Mouse (Mus musculus) limb, embryonic 12.5 days (tissue): ENCODE measurements around the gene Sapcd2. TPM values are rescaled to one million over a fixed set of nuclear protein-coding genes. Genes with fewer than 3 reads are reported as not detected.

Experiments
- ATAC-seq: fragments of 200-750 bp; cut with Nextera tagmentation; 2 replicates; pipeline ENCODE4 v1.8.0; 2017; ENCODE audit warnings: low read depth, moderate TSS enrichment; ENCODE audit not compliant: insufficient number of reproducible peaks, insufficient read depth, low FRiP score, low TSS enrichment
- H3K27ac ChIP-seq: fragments of 300-500 bp; sonication (generic); 2 replicates; pipeline ENCODE4 v1.5.1; 2016; ENCODE audit warnings: mild to moderate bottlenecking, moderate library complexity
- H3K27me3 ChIP-seq: fragments of 300-500 bp; sonication (generic); 2 replicates; pipeline ENCODE4 v1.6.1; 2016; ENCODE audit warnings: mild to moderate bottlenecking, moderate library complexity
- H3K36me3 ChIP-seq: fragments of 300-500 bp; sonication (generic); 2 replicates; pipeline ENCODE4 v1.6.1; 2016; ENCODE audit warnings: mild to moderate bottlenecking, moderate library complexity
- H3K4me1 ChIP-seq: fragments of 300-500 bp; sonication (generic); replicated peaks from 2 replicates; pipeline ENCODE4 v1.6.1; 2016
- H3K4me2 ChIP-seq: fragments of 300-500 bp; sonication (generic); 2 replicates; pipeline ENCODE4 v1.6.1; 2016; ENCODE audit warnings: mild to moderate bottlenecking, moderate library complexity
- H3K4me3 ChIP-seq: fragments of 300-500 bp; sonication (generic); replicated peaks from 2 replicates; pipeline ENCODE4 v1.5.1; 2016; ENCODE audit warnings: mild to moderate bottlenecking
- H3K9ac ChIP-seq: fragments of 300-500 bp; sonication (generic); replicated peaks from 2 replicates; pipeline ENCODE4 v1.6.1; 2016; ENCODE audit warnings: mild to moderate bottlenecking, moderate library complexity
- H3K9me3 ChIP-seq: fragments of 300-500 bp; sonication (generic); 2 replicates; pipeline ENCODE4 v1.6.1; 2016; ENCODE audit warnings: mild to moderate bottlenecking, moderate library complexity
- WGBS: fragments of 180-500 bp; shearing (Covaris S2); methylation state at CpG from one replicate; pipeline ENCODE4 v1.1.7; 2016; 5-methylcytosine and 5-hydroxymethylcytosine counted together
- polyA plus RNA-seq: library from polyadenylated mRNA; unstranded; fragments of >200 nt; fragmentation: Nextera tagmentation; extraction: Ambion mirVana; gene quantifications from 2 replicates; pipeline ENCODE4 v1.2.1, GENCODE M21; 2016

Sapcd2 gene
- polyA plus RNA-seq, 1 experiment from 2014 or later = 69.0 TPM

DNA sequence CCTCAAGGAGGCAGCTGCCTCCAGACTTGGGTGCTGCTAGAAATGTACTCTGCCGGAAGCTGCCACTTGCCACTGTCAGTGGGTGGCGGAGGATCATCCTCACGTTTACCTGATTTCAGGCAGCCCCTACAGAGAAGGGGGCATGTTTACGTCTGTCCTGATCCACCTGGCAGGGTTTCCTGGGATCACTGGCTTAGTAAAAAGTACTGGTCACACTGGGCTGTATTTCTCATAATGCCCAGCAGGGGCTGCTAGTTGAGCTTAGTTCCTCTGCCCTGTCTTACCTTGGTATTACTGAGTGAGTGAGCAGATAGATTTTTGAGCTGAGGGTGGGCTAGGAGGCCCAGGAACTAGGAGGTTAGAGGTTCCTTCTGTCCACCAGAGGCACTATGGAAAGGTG is 4.5 kb downstream of the Sapcd2 start:
- Histone ChIP-seq H3K4me3 (no peak overlapping the region), H3K27me3 (no peaks in the 10 kb centered on the region), H3K4me1 (peaks cover 27% of the 10 kb centered on the region), H3K9me3 (no peaks in the 10 kb centered on the region), H3K4me2 (no peak overlapping the region), H3K27ac (no peak overlapping the region), H3K36me3 (peaks cover 44% of the 10 kb centered on the region), H3K9ac (no peak overlapping the region)
- 71% methylated on average over 4 of the region's 4 CpGs for WGBS
- no peak for ATAC-seq

DNA sequence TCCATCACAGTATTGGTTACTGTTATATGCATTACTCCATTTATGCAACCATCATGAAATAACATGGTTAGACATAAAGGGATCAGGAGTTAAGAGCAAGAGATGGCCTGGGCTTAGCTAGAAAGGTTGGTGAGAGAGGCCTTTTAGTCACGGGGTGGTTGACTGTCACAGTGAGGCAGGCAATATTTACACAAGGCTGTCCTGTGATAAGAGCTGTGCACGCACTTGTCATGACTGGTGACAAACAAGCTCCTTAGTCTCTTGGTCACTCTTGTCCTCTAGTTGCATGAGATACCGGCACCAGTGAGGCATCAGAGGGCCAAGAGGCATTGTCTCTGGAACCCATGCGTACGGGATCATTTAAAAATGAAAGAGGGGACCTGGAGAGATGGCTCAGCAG is 12.4 kb downstream of the Sapcd2 start:
- no peaks in the 10 kb centered on the region for H3K9me3 ChIP-seq
- H3K4me1 ChIP-seq = no peaks in the 10 kb centered on the region
- no peak overlapping the region for H3K9ac ChIP-seq
- no peak overlapping the region for H3K27ac ChIP-seq
- 0 out of 2 replicates have a peak, but pooled peaks cover 4% of the 10 kb centered on the region for H3K27me3 ChIP-seq
- no peaks in the 10 kb centered on the region for H3K36me3 ChIP-seq
- H3K4me3 ChIP-seq = no peak overlapping the region
- H3K4me2 ChIP-seq = no peak overlapping the region
- WGBS = 81% methylated on average over 5 of the region's 5 CpGs
- no peak for ATAC-seq

- Histone ChIP-seq H3K36me3 (no peaks in the 10 kb centered on the region), H3K4me1 (peaks cover 12% of the 10 kb centered on the region), H3K4me2 (no peak overlapping the region), H3K9ac (no peak overlapping the region), H3K27me3 (peaks cover 41% of the 10 kb centered on the region), H3K9me3 (no peaks in the 10 kb centered on the region), H3K27ac (no peak overlapping the region), H3K4me3 (no peak overlapping the region)
- ATAC-seq = no peak
- 71% methylated on average over 5 of the region's 5 CpGs for WGBS
Measured at GRCm38 (mm10) chr2:25391266-25391665, 19.1 kb downstream of the Sapcd2 start.

DNA sequence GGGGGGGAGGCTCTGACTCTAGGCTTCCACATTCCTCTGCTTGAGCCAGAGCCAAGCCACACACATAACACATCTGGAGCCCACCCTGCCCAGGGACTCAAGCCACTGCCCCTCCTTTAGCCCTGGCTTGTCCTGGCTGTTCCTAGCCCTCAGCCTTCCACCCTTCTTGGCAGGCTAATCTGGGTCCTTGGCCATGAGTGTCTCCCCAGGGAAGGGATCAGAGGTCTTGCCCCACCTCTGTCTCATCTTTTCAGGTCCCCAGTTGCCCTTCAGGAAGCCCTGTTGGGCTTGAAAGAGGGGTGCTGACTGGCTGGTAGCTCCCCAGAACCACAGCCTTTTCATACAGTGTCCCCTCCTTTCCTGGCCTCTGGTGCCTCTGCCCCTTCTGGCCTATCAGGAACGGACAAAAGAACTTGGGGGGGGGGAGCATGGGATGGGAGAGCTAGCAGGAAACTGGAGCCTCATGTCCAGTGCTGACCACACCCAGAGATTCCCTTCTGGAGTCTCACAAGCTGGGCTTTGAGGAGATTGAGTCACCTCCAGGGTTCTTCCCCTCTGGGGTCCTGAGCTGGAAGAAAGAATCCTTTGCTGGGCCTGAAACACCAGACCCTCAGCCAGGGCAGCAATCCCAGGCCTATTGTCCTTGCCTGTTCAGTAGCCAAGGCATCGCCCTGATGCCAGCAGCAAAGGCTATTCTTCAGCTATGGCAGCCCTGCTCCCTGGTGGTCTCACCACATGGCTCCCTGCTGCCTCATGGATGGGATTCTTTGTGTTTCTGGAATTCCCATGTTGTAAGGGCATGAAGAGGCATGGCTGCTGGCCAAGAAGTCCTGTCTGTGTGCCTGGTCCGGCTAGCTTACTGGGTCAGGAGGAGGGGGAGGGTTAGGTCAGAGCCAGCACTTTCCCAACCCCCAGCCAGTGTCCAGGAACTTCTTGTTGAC is 22.4 kb downstream of the Sapcd2 start:
- 40% methylated on average over 3 of the region's 3 CpGs for WGBS
- Histone ChIP-seq H3K4me2 (no peak overlapping the region), H3K36me3 (no peaks in the 10 kb centered on the region), H3K4me3 (no peak overlapping the region), H3K27me3 (peaks cover 74% of the 10 kb centered on the region), H3K27ac (no peak overlapping the region), H3K9ac (no peak overlapping the region), H3K9me3 (no peaks in the 10 kb centered on the region), H3K4me1 (peaks cover 12% of the 10 kb centered on the region)
- no peak for ATAC-seq

GRCm38 (mm10) chr2:25395721-25396596 is 23.8 kb downstream of the Sapcd2 start, which contains the start of gene Entpd2:
Gene Entpd2, plus strand, starts transcription at chr2:25395874.
- Histone ChIP-seq H3K36me3 (no peaks in the 10 kb centered on the region), H3K9ac (no peak within 1 kb of the TSS; the same call in 1 of the 2 replicates), H3K4me3 (peak within 1 kb of the TSS; percentile 34), H3K27ac (no peak within 1 kb of the TSS), H3K9me3 (no peaks in the 10 kb centered on the region), H3K27me3 (peaks cover 88% of the 10 kb centered on the region), H3K4me1 (peaks cover 16% of the 10 kb centered on the region), H3K4me2 (peak within 1 kb of the TSS; percentile 59)
- 2% methylated on average over 57 of the region's 57 CpGs for WGBS
- no peak for ATAC-seq

DNA sequence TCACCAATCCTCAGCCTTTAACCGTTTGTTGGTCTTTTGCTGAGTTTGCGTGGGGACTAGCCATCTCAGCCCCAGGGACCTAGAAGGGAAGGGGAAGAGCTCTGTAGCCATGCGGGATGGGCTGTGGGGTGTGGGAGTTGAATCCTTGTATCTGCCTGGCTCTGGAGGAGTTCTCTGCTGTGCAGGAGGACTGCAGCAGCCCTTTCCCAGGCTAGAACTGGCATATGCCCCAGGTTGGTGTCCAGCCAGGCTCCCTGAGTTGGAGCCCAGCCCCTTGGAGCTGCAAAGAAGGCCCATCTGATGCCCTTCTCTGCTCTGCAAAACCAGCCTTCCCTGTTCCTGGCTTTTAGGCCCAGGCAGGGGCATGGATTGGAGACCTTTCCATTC is 24.5 kb downstream of the Sapcd2 start:
- H3K9ac ChIP-seq = no peak overlapping the region
- peak overlapping the region; percentile 59; the same call in 1 of the 2 replicates for H3K4me2 ChIP-seq
- H3K27ac ChIP-seq = no peak overlapping the region
- H3K4me3 ChIP-seq = no peak overlapping the region
- H3K27me3 ChIP-seq = peaks cover 92% of the 10 kb centered on the region
- no peaks in the 10 kb centered on the region for H3K36me3 ChIP-seq
- no peaks in the 10 kb centered on the region for H3K9me3 ChIP-seq
- peaks cover 16% of the 10 kb centered on the region for H3K4me1 ChIP-seq
- ATAC-seq = no peak
- 33% methylated on average over 3 of the region's 3 CpGs for WGBS

DNA sequence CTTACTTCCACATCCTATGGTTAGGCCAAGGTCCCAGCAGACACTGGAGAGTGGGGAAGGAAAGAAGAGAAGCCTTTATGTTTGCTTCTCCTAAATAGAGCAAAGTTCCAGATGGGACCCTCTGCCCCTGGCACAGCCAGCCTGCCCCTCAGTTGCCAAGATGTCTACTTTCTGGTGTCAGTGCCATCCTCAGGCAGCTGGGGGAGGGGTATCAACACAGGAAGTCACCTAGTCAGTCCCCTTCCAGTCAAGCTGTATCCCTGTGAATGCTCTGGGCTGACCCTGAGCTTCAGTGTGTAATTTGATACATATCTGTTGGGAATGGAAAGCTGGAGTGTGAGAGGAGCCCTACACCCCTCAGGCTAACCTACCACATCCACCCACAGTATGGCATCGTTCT is 24.9 kb downstream of the Sapcd2 start:
- WGBS = 52% methylated on average over 1 of the region's 1 CpGs
- no peak for ATAC-seq
- H3K4me2 ChIP-seq = no peak overlapping the region
- no peaks in the 10 kb centered on the region for H3K36me3 ChIP-seq
- no peak overlapping the region for H3K4me3 ChIP-seq
- H3K9ac ChIP-seq = no peak overlapping the region
- peaks cover 92% of the 10 kb centered on the region for H3K27me3 ChIP-seq
- no peak overlapping the region for H3K27ac ChIP-seq
- H3K9me3 ChIP-seq = no peaks in the 10 kb centered on the region
- peaks cover 16% of the 10 kb centered on the region for H3K4me1 ChIP-seq

DNA sequence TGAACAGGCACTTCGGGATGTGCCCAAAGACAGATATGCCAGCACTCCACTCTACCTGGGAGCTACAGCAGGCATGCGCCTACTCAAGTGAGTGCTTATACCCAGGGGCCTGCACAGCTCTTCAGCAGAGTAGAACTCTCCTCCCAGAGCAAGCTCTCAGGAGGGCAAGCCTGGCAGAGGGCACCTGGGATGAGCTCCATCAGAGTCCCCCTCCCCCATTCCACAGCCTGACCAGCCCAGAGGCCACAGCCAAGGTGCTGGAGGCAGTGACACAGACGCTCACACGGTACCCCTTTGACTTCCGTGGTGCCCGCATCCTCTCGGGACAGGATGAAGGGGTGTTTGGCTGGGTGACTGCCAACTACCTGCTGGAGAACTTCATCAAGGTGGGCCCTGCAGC is 25.9 kb downstream of the Sapcd2 start:
- no peaks in the 10 kb centered on the region for H3K9me3 ChIP-seq
- no peak overlapping the region for H3K4me3 ChIP-seq
- no peak overlapping the region for H3K4me2 ChIP-seq
- H3K27me3 ChIP-seq = peaks cover 98% of the 10 kb centered on the region
- no peaks in the 10 kb centered on the region for H3K36me3 ChIP-seq
- H3K4me1 ChIP-seq = peaks cover 17% of the 10 kb centered on the region
- no peak for ATAC-seq
- H3K9ac ChIP-seq = no peak overlapping the region
- H3K27ac ChIP-seq = no peak overlapping the region
- WGBS = 92% methylated on average over 7 of the region's 7 CpGs

- H3K27me3 ChIP-seq = peaks cover 100% of the 10 kb centered on the region
- H3K27ac ChIP-seq = no peak within 1 kb of the TSS
- H3K36me3 ChIP-seq = no peaks in the 10 kb centered on the region
- H3K4me1 ChIP-seq = peaks cover 22% of the 10 kb centered on the region
- H3K4me2 ChIP-seq = no peak within 1 kb of the TSS
- no peak within 1 kb of the TSS for H3K9ac ChIP-seq
- WGBS = 57% methylated on average over 8 of the region's 8 CpGs
- ATAC-seq = no peak
- no peaks in the 10 kb centered on the region for H3K9me3 ChIP-seq
- no peak within 1 kb of the TSS for H3K4me3 ChIP-seq
Measured at GRCm38 (mm10) chr2:25399051-25399450, 26.9 kb downstream of the Sapcd2 start, which contains the start of gene Npdc1. Gene Npdc1, plus strand, starts transcription at chr2:25399351.

DNA sequence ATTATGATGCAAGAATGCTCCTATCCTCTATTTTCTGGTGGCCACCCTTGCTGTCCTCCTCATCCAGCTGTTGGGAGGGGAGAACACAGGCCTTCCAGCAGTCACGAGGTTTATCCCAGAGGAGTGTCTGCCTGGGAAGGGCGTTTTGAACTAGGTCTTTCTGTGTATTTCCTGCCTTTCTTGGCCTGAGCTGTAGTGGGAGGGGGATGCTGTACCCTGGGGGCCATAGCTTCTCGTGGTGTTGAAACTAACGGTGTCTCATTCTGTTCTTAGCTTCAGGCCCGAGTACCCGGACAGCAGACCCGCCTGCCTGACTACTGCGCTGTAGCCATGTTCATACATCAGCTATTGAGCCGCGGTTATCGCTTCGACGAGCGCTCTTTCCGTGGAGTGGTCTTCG is 28.2 kb downstream of the Sapcd2 start:
- no peak for ATAC-seq
- Histone ChIP-seq H3K4me3 (no peak overlapping the region), H3K4me1 (peaks cover 19% of the 10 kb centered on the region), H3K9me3 (no peaks in the 10 kb centered on the region), H3K4me2 (no peak overlapping the region), H3K9ac (no peak overlapping the region), H3K27me3 (peaks cover 99% of the 10 kb centered on the region), H3K27ac (no peak overlapping the region), H3K36me3 (no peaks in the 10 kb centered on the region)
- 22% methylated on average over 16 of the region's 16 CpGs for WGBS

- no peak overlapping the region for H3K27ac ChIP-seq
- no peak overlapping the region for H3K4me2 ChIP-seq
- H3K9ac ChIP-seq = no peak overlapping the region
- H3K4me1 ChIP-seq = peaks cover 15% of the 10 kb centered on the region
- no peak overlapping the region for H3K4me3 ChIP-seq
- H3K9me3 ChIP-seq = no peaks in the 10 kb centered on the region
- no peaks in the 10 kb centered on the region for H3K36me3 ChIP-seq
- ATAC-seq = no peak
- WGBS = 2% methylated on average over 17 of the region's 17 CpGs
- peaks cover 99% of the 10 kb centered on the region for H3K27me3 ChIP-seq
Measured at GRCm38 (mm10) chr2:25400764-25401163, 28.6 kb downstream of the Sapcd2 start.
